Mouse (Mus musculus): ENCODE data around the gene Rhot2. TPM values are rescaled to one million over a fixed set of nuclear protein-coding genes. Genes with fewer than 3 reads are reported as not detected.
"Not testable (repeated sequence)": the region's sequence is repeated elsewhere in the genome, so short reads cannot be mapped to it uniquely, and the experiment has no call there.

Rhot2 gene
- total RNA-seq, 2 experiments from 2014 or later = 34.9 to 41.5 TPM

- no peak for DNase-seq (ENCODE audit: low spot score in 2 of 2)
These were observed 14.4 kb downstream of the Rhot2 start for GRCm38 (mm10) chr17:25830200-25830753.

GRCm38 (mm10) chr17:25829558-25830017 lies 15.1 kb downstream of the Rhot2 start:
- DNase-seq (ENCODE audit: low spot score in 2 of 2) = no peak

- DNase-seq (ENCODE audit: low spot score in 2 of 2) = peak in 1 of 2 experiments; percentile 72
These were observed 15.7 kb downstream of the Rhot2 start, which contains the start of gene Jmjd8 for GRCm38 (mm10) chr17:25828712-25829557. TSS of gene Jmjd8 (plus strand) at chr17:25828867.

- no peak for DNase-seq (ENCODE audit: low spot score in 2 of 2)
These were observed 16.4 kb downstream of the Rhot2 start for GRCm38 (mm10) chr17:25828223-25828594.

GRCm38 (mm10) chr17:25827546-25828222 lies 17.0 kb downstream of the Rhot2 start:
- no peak for DNase-seq (ENCODE audit: low spot score in 2 of 2)

- no peak for DNase-seq (ENCODE audit: low spot score in 2 of 2)
These were observed 17.6 kb downstream of the Rhot2 start for GRCm38 (mm10) chr17:25827011-25827410.

- DNase-seq (ENCODE audit: low spot score in 2 of 2) = no peak
These were observed 18.6 kb downstream of the Rhot2 start for GRCm38 (mm10) chr17:25825984-25826570.

- DNase-seq (ENCODE audit: low spot score in 2 of 2) = no peak
These were observed 19.3 kb downstream of the Rhot2 start for GRCm38 (mm10) chr17:25825311-25825710.

GRCm38 (mm10) chr17:25824362-25825142 lies 20.1 kb downstream of the Rhot2 start:
- DNase-seq (ENCODE audit: low spot score in 2 of 2) = no peak

GRCm38 (mm10) chr17:25823452-25823851 lies 21.2 kb downstream of the Rhot2 start, which contains the start of gene Wdr24:
TSS of gene Wdr24 (plus strand) at chr17:25823627.
- peak in 1 of 2 experiments; percentile 65 for DNase-seq (ENCODE audit: low spot score in 2 of 2)

GRCm38 (mm10) chr17:25818851-25819780 lies 25.5 kb downstream of the Rhot2 start:
- no peak for DNase-seq (ENCODE audit: low spot score in 2 of 2)

GRCm38 (mm10) chr17:25817662-25818061 lies 27.0 kb downstream of the Rhot2 start:
- DNase-seq (ENCODE audit: low spot score in 2 of 2) = no peak

- DNase-seq (ENCODE audit: low spot score in 2 of 2) = peak; percentile 81 to 90
These were observed 31.2 kb downstream of the Rhot2 start for GRCm38 (mm10) chr17:25813471-25813870.

- no peak for DNase-seq (ENCODE audit: low spot score in 2 of 2)
These were observed 33.8 kb downstream of the Rhot2 start for GRCm38 (mm10) chr17:25810890-25811289.

GRCm38 (mm10) chr17:25809606-25810340 lies 34.9 kb downstream of the Rhot2 start:
- no peak for DNase-seq (ENCODE audit: low spot score in 2 of 2)

GRCm38 (mm10) chr17:25808789-25809605 lies 35.7 kb downstream of the Rhot2 start, which contains the start of gene Fbxl16:
TSS of gene Fbxl16 (plus strand) at chr17:25809085.
- DNase-seq (ENCODE audit: low spot score in 2 of 2) = peak in 1 of 2 experiments; percentile 58

GRCm38 (mm10) chr17:25808028-25808427 lies 36.6 kb downstream of the Rhot2 start:
- no peak for DNase-seq (ENCODE audit: low spot score in 2 of 2)

- DNase-seq (ENCODE audit: low spot score in 2 of 2) = not testable (repeated sequence)
These were observed 37.2 kb downstream of the Rhot2 start for GRCm38 (mm10) chr17:25807452-25807851.
